Mouse (Mus musculus): ENCODE results near the gene Zfp994.
"Not testable (repeated sequence)": the region's sequence is repeated elsewhere in the genome, so short reads cannot be mapped to it uniquely, and the experiment has no call there.

Zfp994 gene

GRCm38 (mm10) chr17:22225422-22226012 lies at the start of gene Zfp994:
TSS of gene Zfp994 (minus strand) at chr17:22225616.
- DNase-seq (ENCODE audit: low spot score) = peak; percentile 98

- not testable (repeated sequence) for DNase-seq (ENCODE audit: low spot score)
These were observed 5.3 kb upstream of the Zfp994 start for GRCm38 (mm10) chr17:22230701-22231100.

- not testable (repeated sequence) for DNase-seq (ENCODE audit: low spot score)
These were observed 401 bp downstream of the Zfp994 start for GRCm38 (mm10) chr17:22225015-22225414.

GRCm38 (mm10) chr17:22165722-22166294 lies 59.6 kb downstream of the Zfp994 start, which contains the start of gene Zfp947:
TSS of gene Zfp947 (minus strand) at chr17:22166190.
- peak; percentile 9 for DNase-seq (ENCODE audit: low spot score)

GRCm38 (mm10) chr17:22165304-22165703 lies 60.1 kb downstream of the Zfp994 start:
- DNase-seq (ENCODE audit: low spot score) = not testable (repeated sequence)

- DNase-seq (ENCODE audit: low spot score) = not testable (repeated sequence)
These were observed 71.5 kb downstream of the Zfp994 start for GRCm38 (mm10) chr17:22153951-22154350.
